Mouse (Mus musculus) midbrain, embryonic 10.5 days (tissue): ENCODE measurements around the gene Col4a4. TPM values are rescaled to one million over a fixed set of nuclear protein-coding genes. Genes with fewer than 3 reads are reported as not detected.

Experiments
- DNase-seq: peaks from one replicate; pipeline ENCODE4 v3.0.0-alpha.2; 2017; ENCODE audit warnings: low spot score
- H3K27ac ChIP-seq: fragments of 300-500 bp; sonication (generic); replicated peaks from 2 replicates; pipeline ENCODE4 v1.5.1; 2016; ENCODE audit warnings: mild to moderate bottlenecking
- H3K27me3 ChIP-seq: fragments of 300-500 bp; sonication (generic); 2 replicates; pipeline ENCODE4 v1.6.1; 2016; ENCODE audit warnings: low read depth, mild to moderate bottlenecking; ENCODE audit not compliant: poor library complexity, severe bottlenecking
- H3K36me3 ChIP-seq: fragments of 300-500 bp; sonication (generic); 2 replicates; pipeline ENCODE4 v1.6.1; 2016; ENCODE audit warnings: mild to moderate bottlenecking, moderate library complexity
- H3K4me1 ChIP-seq: fragments of 300-500 bp; sonication (generic); 2 replicates; pipeline ENCODE4 v1.6.1; 2016
- H3K4me3 ChIP-seq: fragments of 300-500 bp; sonication (generic); 2 replicates; pipeline ENCODE4 v1.5.1; 2016; ENCODE audit warnings: mild to moderate bottlenecking, moderate library complexity
- H3K9me3 ChIP-seq: fragments of 300-500 bp; sonication (generic); replicated peaks from 2 replicates; pipeline ENCODE4 v1.6.1; 2016; ENCODE audit warnings: mild to moderate bottlenecking
- WGBS: fragments of 180-500 bp; shearing (Covaris S2); methylation state at CpG from one replicate; pipeline ENCODE4 v1.1.7; 2016; 5-methylcytosine and 5-hydroxymethylcytosine counted together
- polyA plus RNA-seq: library from polyadenylated mRNA; unstranded; fragments of >200 nt; fragmentation: Nextera tagmentation; extraction: Ambion mirVana; gene quantifications from 2 replicates; pipeline ENCODE4 v1.2.1, GENCODE M21; 2016

Col4a4 gene
- polyA plus RNA-seq, 1 experiment from 2014 or later = 0.06 TPM

DNA sequence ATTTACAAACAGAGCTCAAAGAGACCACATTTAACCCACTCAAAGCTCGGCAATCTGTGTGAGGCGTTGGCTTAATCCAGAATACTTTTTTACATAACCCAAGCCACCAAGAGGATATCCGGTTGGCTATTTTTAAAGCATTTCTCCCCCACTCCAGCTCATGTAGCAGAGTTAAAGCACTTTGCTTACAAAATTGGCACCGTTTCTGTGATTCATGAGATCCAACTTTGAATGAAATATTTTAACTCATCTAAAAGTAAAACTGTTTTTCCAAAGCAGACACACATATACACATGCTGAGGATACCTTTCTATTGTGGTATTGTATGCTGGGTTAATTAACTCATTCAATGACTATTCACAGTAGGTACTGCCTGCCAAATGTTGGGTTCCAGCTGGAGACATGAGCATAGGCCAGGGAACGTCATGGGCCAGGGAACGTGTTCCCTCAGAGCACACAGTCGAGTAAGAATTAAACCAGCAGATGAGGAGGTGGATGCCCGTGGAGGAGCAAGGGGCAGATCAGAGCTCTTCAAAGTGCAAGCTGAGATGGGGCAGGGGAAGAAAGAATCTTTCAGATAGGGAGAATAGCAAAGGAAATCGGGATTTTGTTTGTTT, 22.1 kb upstream of the Col4a4 start:
- Histone ChIP-seq H3K4me1 (no peaks in the 10 kb centered on the region), H3K9me3 (no peaks in the 10 kb centered on the region), H3K36me3 (no peaks in the 10 kb centered on the region), H3K27me3 (no peaks in the 10 kb centered on the region), H3K27ac (no peak overlapping the region), H3K4me3 (no peak overlapping the region)
- WGBS = 83% methylated on average over 9 of the region's 9 CpGs
- DNase-seq = no peak

- no peaks in the 10 kb centered on the region for H3K27me3 ChIP-seq
- no peaks in the 10 kb centered on the region for H3K36me3 ChIP-seq
- 87% methylated on average over 7 of the region's 7 CpGs for WGBS
- no peak overlapping the region for H3K4me3 ChIP-seq
- H3K9me3 ChIP-seq = no peaks in the 10 kb centered on the region
- H3K4me1 ChIP-seq = no peaks in the 10 kb centered on the region
- no peak overlapping the region for H3K27ac ChIP-seq
- no peak for DNase-seq
Observed at GRCm38 (mm10) chr1:82605856-82606255, 19.2 kb upstream of the Col4a4 start.

DNA sequence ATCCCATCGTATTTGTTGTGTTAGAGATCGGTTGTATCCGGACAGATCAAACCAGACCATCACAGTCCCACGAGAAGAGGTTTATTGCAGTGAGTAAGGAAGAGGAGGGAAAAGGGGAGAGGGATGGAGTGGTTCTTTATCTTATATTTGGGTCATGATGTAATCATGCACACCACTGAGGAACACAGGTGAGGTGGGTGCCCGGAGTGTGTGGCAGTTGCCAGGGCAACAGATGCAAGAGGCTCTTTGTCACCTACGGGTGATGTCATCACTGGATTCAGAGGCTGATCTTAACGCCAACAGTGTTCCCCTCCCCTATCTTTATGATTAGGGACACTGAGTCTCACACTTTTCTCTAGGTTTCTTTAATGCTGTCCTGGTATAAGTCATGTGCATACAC, 18.7 kb upstream of the Col4a4 start:
- H3K4me1 ChIP-seq = no peaks in the 10 kb centered on the region
- WGBS = 93% methylated on average over 7 of the region's 7 CpGs
- no peak for DNase-seq
- H3K36me3 ChIP-seq = no peaks in the 10 kb centered on the region
- no peaks in the 10 kb centered on the region for H3K27me3 ChIP-seq
- no peak overlapping the region for H3K27ac ChIP-seq
- H3K4me3 ChIP-seq = no peak overlapping the region
- H3K9me3 ChIP-seq = no peaks in the 10 kb centered on the region

DNA sequence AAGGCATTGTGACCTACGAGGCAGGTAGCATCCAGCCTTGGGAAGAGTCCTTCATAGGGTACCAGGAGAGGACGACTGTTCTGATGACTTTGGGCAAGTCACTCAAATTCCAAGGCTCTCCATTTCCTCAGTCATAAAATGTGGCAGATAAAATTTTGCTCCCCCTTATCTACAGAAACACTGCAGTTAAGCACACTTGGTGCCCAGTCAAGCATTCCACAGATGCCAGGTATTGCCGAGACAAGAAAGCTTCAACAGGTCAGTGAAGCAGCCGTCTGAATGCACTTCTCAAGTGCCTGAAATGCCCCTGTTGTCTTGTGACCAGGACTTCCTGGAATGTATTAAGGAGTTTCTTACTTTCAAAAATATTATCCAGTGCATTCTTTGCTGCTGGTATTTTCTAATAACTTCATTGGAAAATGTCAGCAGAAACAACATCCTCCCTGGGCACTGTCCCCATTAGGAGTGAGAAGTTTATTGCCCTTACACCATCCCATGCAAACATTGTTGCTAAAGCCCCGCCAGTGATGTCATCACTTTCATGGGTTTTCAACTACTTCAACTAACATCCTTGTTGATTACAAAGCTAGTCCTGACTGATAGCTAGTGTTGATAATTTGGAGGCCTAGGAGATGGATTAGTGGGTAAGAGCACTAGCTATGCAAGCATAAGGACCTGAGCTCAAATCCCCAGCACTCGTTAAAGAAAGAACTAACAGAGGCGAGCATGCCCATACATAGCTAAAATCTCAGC, 16.7 kb upstream of the Col4a4 start:
- no peaks in the 10 kb centered on the region for H3K27me3 ChIP-seq
- H3K4me3 ChIP-seq = no peak overlapping the region
- no peak for DNase-seq
- no peaks in the 10 kb centered on the region for H3K4me1 ChIP-seq
- H3K36me3 ChIP-seq = no peaks in the 10 kb centered on the region
- no peak overlapping the region for H3K27ac ChIP-seq
- 77% methylated on average over 7 of the region's 7 CpGs for WGBS
- H3K9me3 ChIP-seq = no peaks in the 10 kb centered on the region

GRCm38 (mm10) chr1:82596864-82597596, 10.4 kb upstream of the Col4a4 start:
- H3K4me3 ChIP-seq = no peak overlapping the region
- DNase-seq = no peak
- H3K4me1 ChIP-seq = no peaks in the 10 kb centered on the region
- no peaks in the 10 kb centered on the region for H3K9me3 ChIP-seq
- no peaks in the 10 kb centered on the region for H3K27me3 ChIP-seq
- WGBS = 83% methylated on average over 6 of the region's 6 CpGs
- H3K36me3 ChIP-seq = no peaks in the 10 kb centered on the region
- no peak overlapping the region for H3K27ac ChIP-seq

DNA sequence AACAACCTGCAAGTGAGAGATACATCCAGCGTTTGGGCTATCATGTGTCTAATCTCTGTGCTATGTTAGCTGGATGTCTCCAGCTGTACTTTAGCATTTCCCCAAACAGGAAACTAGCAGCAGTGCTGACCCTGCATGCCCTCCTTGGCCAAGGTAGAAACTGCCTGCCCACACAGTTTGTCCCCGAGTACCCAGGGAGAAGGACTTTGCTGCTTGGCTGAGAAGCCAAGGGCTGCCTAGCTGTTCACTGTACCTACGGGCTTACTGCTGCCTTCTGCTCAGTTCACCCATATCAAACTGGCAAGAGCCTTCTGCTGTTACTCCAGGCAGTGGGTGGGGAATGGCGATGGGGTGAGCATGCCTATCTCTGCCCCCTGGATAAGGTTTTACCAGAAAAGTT, 3.6 kb upstream of the Col4a4 start:
- Histone ChIP-seq H3K27ac (no peak overlapping the region), H3K36me3 (no peaks in the 10 kb centered on the region), H3K9me3 (no peaks in the 10 kb centered on the region), H3K27me3 (peaks cover 32% of the 10 kb centered on the region), H3K4me1 (peaks cover 13% of the 10 kb centered on the region), H3K4me3 (no peak overlapping the region)
- 71% methylated on average over 4 of the region's 4 CpGs for WGBS
- DNase-seq = no peak

DNA sequence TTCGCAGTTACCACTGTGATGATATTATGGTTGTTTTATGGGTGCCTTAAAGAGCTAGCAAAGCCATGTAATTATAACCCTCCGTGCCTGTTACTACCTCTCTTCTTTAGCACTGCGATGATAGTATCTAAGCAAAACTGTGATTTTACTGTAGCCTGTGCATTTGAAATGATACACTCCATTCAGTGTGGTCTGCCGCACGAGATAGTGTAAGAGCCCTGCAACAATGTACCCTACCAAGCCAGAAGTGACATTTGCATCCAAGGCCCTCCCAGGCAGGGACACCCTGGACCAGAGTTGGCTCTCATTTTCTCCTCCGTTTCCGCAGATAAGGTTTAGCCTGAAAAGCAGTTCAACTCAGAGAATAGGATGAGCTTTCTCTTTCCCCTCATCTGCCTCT, 668 bp downstream of the Col4a4 start:
- no peak for DNase-seq
- WGBS = 74% methylated on average over 7 of the region's 7 CpGs
- H3K27me3 ChIP-seq = peaks cover 39% of the 10 kb centered on the region
- H3K4me1 ChIP-seq = peaks cover 13% of the 10 kb centered on the region
- peak overlapping the region; percentile 55 for H3K4me3 ChIP-seq
- no peak overlapping the region for H3K27ac ChIP-seq
- no peaks in the 10 kb centered on the region for H3K36me3 ChIP-seq
- H3K9me3 ChIP-seq = no peaks in the 10 kb centered on the region

- no peak for DNase-seq
- no peaks in the 10 kb centered on the region for H3K36me3 ChIP-seq
- H3K27me3 ChIP-seq = no peaks in the 10 kb centered on the region
- WGBS = 80% methylated on average over 4 of the region's 4 CpGs
- H3K9me3 ChIP-seq = no peaks in the 10 kb centered on the region
- no peak overlapping the region for H3K27ac ChIP-seq
- H3K4me1 ChIP-seq = no peaks in the 10 kb centered on the region
- H3K4me3 ChIP-seq = no peak overlapping the region
Observed at GRCm38 (mm10) chr1:82578320-82578719, 8.3 kb downstream of the Col4a4 start.

DNA sequence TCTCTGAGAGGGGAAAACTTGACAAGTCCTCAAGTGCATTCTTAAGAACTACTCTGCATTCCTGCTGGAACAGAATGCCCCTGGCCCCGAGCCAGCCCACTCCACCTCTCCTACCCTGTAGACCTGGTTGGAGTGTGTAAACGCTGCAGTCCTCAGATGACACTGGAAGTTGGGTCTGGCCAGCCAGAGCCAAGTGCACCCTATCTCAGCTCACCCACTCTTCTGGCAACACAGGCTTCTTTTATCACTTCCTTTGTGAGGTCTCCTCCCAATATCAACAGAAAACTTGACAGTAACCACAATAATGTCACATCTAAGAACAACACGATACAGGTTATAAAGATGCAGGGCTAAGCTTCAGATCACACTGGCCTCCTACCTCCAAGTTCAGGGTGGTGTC, 8.7 kb downstream of the Col4a4 start:
- no peak for DNase-seq
- Histone ChIP-seq H3K4me3 (no peak overlapping the region), H3K36me3 (no peaks in the 10 kb centered on the region), H3K4me1 (no peaks in the 10 kb centered on the region), H3K27me3 (no peaks in the 10 kb centered on the region), H3K27ac (no peak overlapping the region), H3K9me3 (no peaks in the 10 kb centered on the region)
- 82% methylated on average over 3 of the region's 3 CpGs for WGBS

DNA sequence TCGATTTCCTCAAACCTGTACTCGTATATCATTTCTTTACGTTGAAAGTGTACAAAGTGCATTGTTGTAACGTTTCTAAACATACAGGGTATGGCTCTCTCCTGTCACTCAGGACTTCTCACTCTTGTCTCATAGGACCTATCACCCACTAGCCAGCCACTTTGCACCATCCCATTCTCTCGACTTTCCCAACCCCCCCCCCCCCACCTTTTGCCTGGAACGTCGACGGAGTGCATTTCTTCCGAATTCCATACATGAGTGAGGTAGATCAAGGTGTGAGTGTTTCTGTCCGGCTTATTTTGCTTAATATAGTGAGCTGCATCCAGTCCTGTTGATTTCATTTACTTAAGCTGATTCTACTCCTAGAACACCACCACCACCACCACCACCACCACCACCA, 9.3 kb downstream of the Col4a4 start:
- no peak for DNase-seq
- 92% methylated on average over 10 of the region's 10 CpGs for WGBS
- Histone ChIP-seq H3K36me3 (no peaks in the 10 kb centered on the region), H3K27ac (no peak overlapping the region), H3K4me1 (no peaks in the 10 kb centered on the region), H3K4me3 (no peak overlapping the region), H3K27me3 (no peaks in the 10 kb centered on the region), H3K9me3 (no peaks in the 10 kb centered on the region)

GRCm38 (mm10) chr1:82576182-82576581, 10.5 kb downstream of the Col4a4 start:
- no peak for DNase-seq
- Histone ChIP-seq H3K27ac (no peak overlapping the region), H3K27me3 (no peaks in the 10 kb centered on the region), H3K9me3 (no peaks in the 10 kb centered on the region), H3K4me1 (no peaks in the 10 kb centered on the region), H3K4me3 (no peak overlapping the region), H3K36me3 (no peaks in the 10 kb centered on the region)
- 70% methylated on average over 2 of the region's 2 CpGs for WGBS

- 87% methylated on average over 3 of the region's 3 CpGs for WGBS
- H3K4me1 ChIP-seq = no peaks in the 10 kb centered on the region
Observed at GRCm38 (mm10) chr1:82575681-82576080, 11.0 kb downstream of the Col4a4 start.

DNA sequence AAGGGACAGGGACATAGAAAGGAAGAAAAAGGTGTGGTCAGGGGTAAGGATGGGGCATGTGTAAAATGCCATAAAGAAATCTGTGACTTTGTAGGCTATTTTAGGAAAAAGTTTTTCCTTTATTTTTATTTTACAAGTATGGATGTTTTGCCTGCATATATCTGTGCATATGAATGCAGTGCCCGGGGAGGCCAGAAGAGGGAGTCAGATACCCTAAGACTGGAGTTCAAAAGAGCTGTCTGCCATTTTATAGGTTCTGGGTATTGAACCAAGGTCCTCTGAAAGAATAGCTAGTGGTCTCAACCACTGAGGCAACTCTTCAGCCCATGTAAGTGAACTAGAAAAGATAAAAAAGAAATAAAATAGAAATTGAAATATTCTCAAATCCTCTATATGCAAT, 14.9 kb downstream of the Col4a4 start:
- H3K4me1 ChIP-seq = no peaks in the 10 kb centered on the region
- H3K27me3 ChIP-seq = no peaks in the 10 kb centered on the region
- DNase-seq = no peak
- WGBS = 65% methylated on average over 1 of the region's 1 CpGs
- no peaks in the 10 kb centered on the region for H3K9me3 ChIP-seq
- no peak overlapping the region for H3K27ac ChIP-seq
- H3K36me3 ChIP-seq = no peaks in the 10 kb centered on the region
- H3K4me3 ChIP-seq = no peak overlapping the region

More at GRCm38 (mm10) chr1:82575681-82576080, 11.0 kb downstream of the Col4a4 start:
- Histone ChIP-seq H3K27me3 (no peaks in the 10 kb centered on the region), H3K9me3 (no peaks in the 10 kb centered on the region), H3K27ac (no peak overlapping the region), H3K4me3 (no peak overlapping the region), H3K36me3 (no peaks in the 10 kb centered on the region)
- DNase-seq = no peak
